Mouse (Mus musculus): ENCODE data around the gene Insl6. TPM values are rescaled to one million over a fixed set of nuclear protein-coding genes. Genes with fewer than 3 reads are reported as not detected.

Gene Insl6
- polyA plus RNA-seq, 1 experiment from 2014 or later = 6.2 TPM

- 51% methylated on average over 20 of the region's 20 CpGs for WGBS
- Histone ChIP-seq H3K9ac (peak overlapping the region; percentile 12; the same call in 1 of the 2 replicates), H3K36me3 (no peaks in the 10 kb centered on the region), H3K4me1 (peaks cover 5% of the 10 kb centered on the region; the same call in 1 of the 2 replicates), H3K4me2 (peak overlapping the region; percentile 69), H3K27ac (no peak overlapping the region), H3K4me3 (replicated peaks) (peak overlapping the region; percentile 57), H3K9me3 (no peaks in the 10 kb centered on the region), H3K27me3 (replicated peaks) (no peaks in the 10 kb centered on the region)
- ATAC-seq (ENCODE audit: insufficient read depth, low FRiP score, low read depth) = no peak
These were observed 41.2 kb upstream of the Insl6 start for GRCm38 (mm10) chr19:29366226-29366968.

GRCm38 (mm10) chr19:29365105-29365504 lies 39.9 kb upstream of the Insl6 start:
- ATAC-seq (ENCODE audit: insufficient read depth, low FRiP score, low read depth) = no peak

GRCm38 (mm10) chr19:29364076-29364475 lies 38.9 kb upstream of the Insl6 start:
- no peak for ATAC-seq (ENCODE audit: insufficient read depth, low FRiP score, low read depth)
- H3K9me3 ChIP-seq = no peaks in the 10 kb centered on the region
- H3K9ac ChIP-seq = no peak overlapping the region
- no peaks in the 10 kb centered on the region for H3K27me3 ChIP-seq (replicated peaks)
- no peak overlapping the region for H3K4me3 ChIP-seq (replicated peaks)
- 78% methylated on average over 5 of the region's 5 CpGs for WGBS
- H3K4me2 ChIP-seq = no peak overlapping the region
- H3K4me1 ChIP-seq = peaks cover 5% of the 10 kb centered on the region; the same call in 1 of the 2 replicates
- H3K36me3 ChIP-seq = no peaks in the 10 kb centered on the region
- H3K27ac ChIP-seq = no peak overlapping the region

More at GRCm38 (mm10) chr19:29365105-29365504, 39.9 kb upstream of the Insl6 start:
- 29% methylated on average over 3 of the region's 3 CpGs for WGBS
- Histone ChIP-seq H3K27ac (no peak overlapping the region), H3K4me3 (replicated peaks) (no peak overlapping the region), H3K36me3 (no peaks in the 10 kb centered on the region), H3K4me1 (peaks cover 5% of the 10 kb centered on the region; the same call in 1 of the 2 replicates), H3K4me2 (no peak overlapping the region), H3K9me3 (no peaks in the 10 kb centered on the region), H3K9ac (no peak overlapping the region), H3K27me3 (replicated peaks) (no peaks in the 10 kb centered on the region)

GRCm38 (mm10) chr19:29363557-29363956 lies 38.4 kb upstream of the Insl6 start:
- peaks cover 5% of the 10 kb centered on the region; the same call in 1 of the 2 replicates for H3K4me1 ChIP-seq
- H3K9me3 ChIP-seq = no peaks in the 10 kb centered on the region
- no peak for ATAC-seq (ENCODE audit: insufficient read depth, low FRiP score, low read depth)
- no peak overlapping the region for H3K27ac ChIP-seq
- WGBS = 91% methylated on average over 7 of the region's 7 CpGs
- no peak overlapping the region for H3K9ac ChIP-seq
- no peak overlapping the region for H3K4me2 ChIP-seq
- no peaks in the 10 kb centered on the region for H3K27me3 ChIP-seq (replicated peaks)
- no peak overlapping the region for H3K4me3 ChIP-seq (replicated peaks)
- H3K36me3 ChIP-seq = no peaks in the 10 kb centered on the region

GRCm38 (mm10) chr19:29362173-29362930 lies 37.2 kb upstream of the Insl6 start:
- peak overlapping the region; percentile 78 for H3K4me2 ChIP-seq
- 26% methylated on average over 13 of the region's 13 CpGs for WGBS
- no peaks in the 10 kb centered on the region for H3K9me3 ChIP-seq
- H3K27ac ChIP-seq = peak overlapping the region; percentile 5; the same call in 1 of the 2 replicates
- peak overlapping the region; percentile 60 for H3K4me3 ChIP-seq (replicated peaks)
- no peak for ATAC-seq (ENCODE audit: insufficient read depth, low FRiP score, low read depth)
- no peak overlapping the region for H3K9ac ChIP-seq
- peaks cover 5% of the 10 kb centered on the region; the same call in 1 of the 2 replicates for H3K4me1 ChIP-seq
- H3K27me3 ChIP-seq (replicated peaks) = no peaks in the 10 kb centered on the region
- H3K36me3 ChIP-seq = no peaks in the 10 kb centered on the region

GRCm38 (mm10) chr19:29361468-29362130 lies 36.4 kb upstream of the Insl6 start:
- peaks cover 5% of the 10 kb centered on the region; the same call in 1 of the 2 replicates for H3K4me1 ChIP-seq
- H3K27me3 ChIP-seq (replicated peaks) = no peaks in the 10 kb centered on the region
- H3K9ac ChIP-seq = peak overlapping the region; percentile 42; the same call in 1 of the 2 replicates
- 2% methylated on average over 33 of the region's 33 CpGs for WGBS
- H3K4me2 ChIP-seq = peak overlapping the region; percentile 78
- peak; percentile 99 for ATAC-seq (ENCODE audit: insufficient read depth, low FRiP score, low read depth)
- peak overlapping the region; percentile 60 for H3K4me3 ChIP-seq (replicated peaks)
- H3K27ac ChIP-seq = peak overlapping the region; percentile 5; the same call in 1 of the 2 replicates
- H3K36me3 ChIP-seq = no peaks in the 10 kb centered on the region
- H3K9me3 ChIP-seq = no peaks in the 10 kb centered on the region

GRCm38 (mm10) chr19:29360251-29360650 lies 35.1 kb upstream of the Insl6 start:
- Histone ChIP-seq H3K4me3 (replicated peaks) (no peak overlapping the region), H3K9me3 (no peaks in the 10 kb centered on the region), H3K27me3 (replicated peaks) (no peaks in the 10 kb centered on the region), H3K27ac (no peak overlapping the region), H3K9ac (no peak overlapping the region), H3K4me2 (0 out of 2 replicates have a peak overlapping the region, but pooled peaks have one; percentile 78), H3K36me3 (no peaks in the 10 kb centered on the region), H3K4me1 (peaks cover 5% of the 10 kb centered on the region; the same call in 1 of the 2 replicates)
- WGBS = 57% methylated on average over 5 of the region's 5 CpGs
- no peak for ATAC-seq (ENCODE audit: insufficient read depth, low FRiP score, low read depth)

GRCm38 (mm10) chr19:29356281-29356680 lies 31.1 kb upstream of the Insl6 start:
- H3K4me1 ChIP-seq = no peaks in the 10 kb centered on the region
- no peak overlapping the region for H3K9ac ChIP-seq
- no peak for ATAC-seq (ENCODE audit: insufficient read depth, low FRiP score, low read depth)
- no peaks in the 10 kb centered on the region for H3K27me3 ChIP-seq (replicated peaks)
- H3K4me2 ChIP-seq = no peak overlapping the region
- H3K4me3 ChIP-seq (replicated peaks) = no peak overlapping the region
- 84% methylated on average over 11 of the region's 11 CpGs for WGBS
- no peaks in the 10 kb centered on the region for H3K36me3 ChIP-seq
- no peak overlapping the region for H3K27ac ChIP-seq
- no peaks in the 10 kb centered on the region for H3K9me3 ChIP-seq

- Histone ChIP-seq H3K27ac (no peak overlapping the region), H3K4me2 (peak overlapping the region; percentile 79), H3K9ac (no peak overlapping the region), H3K9me3 (no peaks in the 10 kb centered on the region), H3K27me3 (replicated peaks) (no peaks in the 10 kb centered on the region), H3K4me3 (replicated peaks) (peak overlapping the region; percentile 38), H3K36me3 (no peaks in the 10 kb centered on the region), H3K4me1 (no peaks in the 10 kb centered on the region)
- 4% methylated on average over 20 of the region's 20 CpGs for WGBS
- ATAC-seq (ENCODE audit: insufficient read depth, low FRiP score, low read depth) = peak; percentile 31
These were observed 30.0 kb upstream of the Insl6 start for GRCm38 (mm10) chr19:29354895-29355877.

- ATAC-seq (ENCODE audit: insufficient read depth, low FRiP score, low read depth) = no peak
- H3K9me3 ChIP-seq = no peaks in the 10 kb centered on the region
- H3K4me2 ChIP-seq = no peak overlapping the region
- 0 out of 2 replicates have a peak, but pooled peaks cover 3% of the 10 kb centered on the region for H3K36me3 ChIP-seq
- H3K27ac ChIP-seq = no peak overlapping the region
- no peak overlapping the region for H3K9ac ChIP-seq
- H3K27me3 ChIP-seq (replicated peaks) = no peaks in the 10 kb centered on the region
- 53% methylated on average over 5 of the region's 5 CpGs for WGBS
- no peaks in the 10 kb centered on the region for H3K4me1 ChIP-seq
- no peak overlapping the region for H3K4me3 ChIP-seq (replicated peaks)
These were observed 25.8 kb upstream of the Insl6 start for GRCm38 (mm10) chr19:29350991-29351390.

GRCm38 (mm10) chr19:29345636-29346035 lies 20.5 kb upstream of the Insl6 start:
- Histone ChIP-seq H3K9ac (no peak overlapping the region), H3K36me3 (0 out of 2 replicates have a peak, but pooled peaks cover 3% of the 10 kb centered on the region), H3K27ac (no peak overlapping the region), H3K9me3 (no peaks in the 10 kb centered on the region), H3K27me3 (replicated peaks) (no peaks in the 10 kb centered on the region), H3K4me3 (replicated peaks) (no peak overlapping the region), H3K4me2 (no peak overlapping the region), H3K4me1 (no peaks in the 10 kb centered on the region)
- 84% methylated on average over 6 of the region's 6 CpGs for WGBS
- ATAC-seq (ENCODE audit: insufficient read depth, low FRiP score, low read depth) = no peak

All from stomach, embryonic 15.5 days (tissue).